Mouse (Mus musculus) stomach, postnatal 0 days (tissue): ENCODE results near the gene Prex1. TPM values are rescaled to one million over a fixed set of nuclear protein-coding genes. Genes with fewer than 3 reads are reported as not detected.

Experiments
- ATAC-seq: fragments of 200-750 bp; cut with Nextera tagmentation; 2 replicates; pipeline ENCODE4 v1.8.0; 2017; ENCODE audit not compliant: low FRiP score, low TSS enrichment
- DNase-seq: peaks from one replicate; pipeline ENCODE4 v3.0.0-alpha.2; 2016; ENCODE audit warnings: low spot score
- H3K27ac ChIP-seq: fragments of 300-500 bp; sonication (generic); replicated peaks from 2 replicates; pipeline ENCODE4 v1.5.1; 2014; ENCODE audit warnings: mild to moderate bottlenecking, control low read depth
- H3K27me3 ChIP-seq: fragments of 300-500 bp; sonication (generic); 2 replicates; pipeline ENCODE4 v1.6.1; 2014; ENCODE audit warnings: low read length; ENCODE audit not compliant: control insufficient read depth, insufficient read depth
- H3K36me3 ChIP-seq: fragments of 300-500 bp; sonication (generic); 2 replicates; pipeline ENCODE4 v1.6.1; 2014; ENCODE audit warnings: low read length, mixed read lengths; ENCODE audit not compliant: control insufficient read depth, insufficient read depth
- H3K4me1 ChIP-seq: fragments of 300-500 bp; sonication (generic); replicated peaks from 2 replicates; pipeline ENCODE4 v1.6.1; 2014; ENCODE audit warnings: antibody characterized with exemption; ENCODE audit not compliant: control insufficient read depth, insufficient read depth
- H3K4me2 ChIP-seq: fragments of 300-500 bp; sonication (generic); replicated peaks from 2 replicates; pipeline ENCODE4 v1.6.1; 2014; ENCODE audit warnings: low read depth, mild to moderate bottlenecking, control low read depth, moderate library complexity
- H3K4me3 ChIP-seq: fragments of 300-500 bp; sonication (generic); 2 replicates; pipeline ENCODE4 v1.5.1; 2014; ENCODE audit warnings: low read depth, low read length, control low read depth
- H3K9ac ChIP-seq: fragments of 300-500 bp; sonication (generic); 2 replicates; pipeline ENCODE4 v1.6.1; 2014; ENCODE audit warnings: mild to moderate bottlenecking, low read length, control low read depth, mixed read lengths
- H3K9me3 ChIP-seq: fragments of 300-500 bp; sonication (generic); 2 replicates; pipeline ENCODE4 v1.6.1; 2016; ENCODE audit warnings: low read length; ENCODE audit not compliant: control insufficient read depth
- CTCF ChIP-seq: IDR thresholded peaks from 2 replicates; pipeline ENCODE4 v1.5.1; 2016; ENCODE audit warnings: antibody characterized with exemption, low read depth, mild to moderate bottlenecking, moderate library complexity
- EP300 ChIP-seq: optimal IDR thresholded peaks from 2 replicates; pipeline ENCODE3; 2016; ENCODE audit warnings: antibody characterized with exemption
- WGBS: fragments of 180-500 bp; shearing (Covaris S2); extraction: QIAGEN DNeasy Blood & Tissue Kit; methylation state at CpG from one replicate; pipeline ENCODE4 v1.1.7; 2014; 5-methylcytosine and 5-hydroxymethylcytosine counted together
- polyA plus RNA-seq: library from polyadenylated mRNA; unstranded; fragments of >200 nt; fragmentation: Nextera tagmentation; extraction: Ambion mirVana; gene quantifications from 2 replicates; pipeline ENCODE4 v1.2.1, GENCODE M21; 2015

The Prex1 gene
- polyA plus RNA-seq, 1 experiment from 2014 or later = 12.0 TPM

DNA sequence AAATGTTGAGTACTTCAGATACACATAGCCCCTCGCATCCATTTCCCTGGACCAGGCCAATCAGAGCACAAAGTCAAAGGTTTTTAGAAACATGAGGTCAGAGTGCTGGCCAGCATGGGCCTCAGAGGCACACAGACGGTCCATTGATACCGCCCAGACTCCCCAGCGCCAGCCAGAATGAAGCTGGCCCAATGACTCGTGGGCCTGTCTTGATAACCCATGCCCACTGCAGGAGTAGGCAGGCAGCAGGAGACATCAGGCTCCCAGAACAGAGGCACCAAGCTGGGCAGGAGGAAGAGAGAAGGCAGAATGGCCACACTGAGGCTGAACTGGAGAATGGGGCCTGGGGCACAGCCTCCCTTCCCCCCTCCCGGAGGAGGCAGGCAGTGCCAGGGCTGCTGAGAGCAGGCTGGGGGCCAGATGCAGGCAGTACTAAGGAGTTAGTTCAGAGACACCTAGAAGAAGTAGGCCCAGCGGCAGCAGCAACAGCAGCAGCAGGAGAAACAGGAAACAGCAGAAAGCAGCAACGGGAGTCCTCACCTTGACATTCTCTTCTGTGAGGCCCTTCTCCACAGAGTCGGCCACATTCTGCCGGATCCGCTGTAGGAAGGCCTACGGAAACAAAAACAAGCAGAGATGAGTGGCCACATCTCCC, 67.1 kb downstream of the Prex1 start:
- no peak for ATAC-seq
- 67% methylated on average over 12 of the region's 12 CpGs for WGBS
- Histone ChIP-seq H3K4me3 (no peak overlapping the region), H3K27ac (no peak overlapping the region), H3K27me3 (no peaks in the 10 kb centered on the region), H3K9ac (no peak overlapping the region), H3K36me3 (no peaks in the 10 kb centered on the region), H3K4me2 (no peak overlapping the region), H3K4me1 (no peaks in the 10 kb centered on the region), H3K9me3 (no peaks in the 10 kb centered on the region)
- DNase-seq = no peak
- TF ChIP-seq CTCF (no peak), EP300 (no peak)

- Histone ChIP-seq H3K4me3 (no peak overlapping the region), H3K4me1 (no peaks in the 10 kb centered on the region), H3K9ac (no peak overlapping the region), H3K27ac (no peak overlapping the region), H3K27me3 (no peaks in the 10 kb centered on the region), H3K4me2 (no peak overlapping the region), H3K9me3 (no peaks in the 10 kb centered on the region), H3K36me3 (no peaks in the 10 kb centered on the region)
- WGBS = 78% methylated on average over 11 of the region's 11 CpGs
- no peak for DNase-seq
- TF ChIP-seq CTCF (no peak), EP300 (no peak)
- no peak for ATAC-seq
These were observed 68.8 kb downstream of the Prex1 start for GRCm38 (mm10) chr2:166644816-166645215.

DNA sequence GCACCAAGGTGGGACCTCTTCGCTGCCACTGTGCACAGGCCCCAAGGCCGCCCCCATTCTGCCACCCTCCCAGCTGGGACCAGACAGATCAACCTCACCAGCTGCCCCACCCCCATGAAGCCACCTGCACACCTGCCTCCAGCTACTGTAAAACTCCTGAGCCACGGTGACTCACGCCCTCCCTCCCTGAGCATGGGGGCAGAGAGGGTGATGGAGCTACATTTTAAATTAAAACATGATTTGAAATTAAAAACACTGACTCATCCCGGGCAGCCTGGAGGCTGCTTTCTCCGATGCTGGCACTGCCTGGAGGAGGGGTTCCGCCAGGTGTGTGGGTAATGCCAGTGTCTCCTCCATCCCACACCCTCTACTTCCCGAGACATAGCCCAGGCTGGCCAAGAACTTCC, 71.0 kb downstream of the Prex1 start:
- 78% methylated on average over 8 of the region's 8 CpGs for WGBS
- no peak for ATAC-seq

GRCm38 (mm10) chr2:166639750-166640149, 73.9 kb downstream of the Prex1 start:
- Histone ChIP-seq H3K4me1 (no peaks in the 10 kb centered on the region; the same call in 1 of the 2 replicates), H3K27ac (no peak overlapping the region), H3K36me3 (no peaks in the 10 kb centered on the region), H3K9me3 (no peaks in the 10 kb centered on the region), H3K27me3 (no peaks in the 10 kb centered on the region), H3K4me3 (no peak overlapping the region), H3K9ac (no peak overlapping the region), H3K4me2 (no peak overlapping the region)
- ATAC-seq (no peak), DNase-seq (no peak)
- 89% methylated on average over 5 of the region's 5 CpGs for WGBS
- TF ChIP-seq CTCF = no peak
- no peak for TF ChIP-seq EP300

More for the DNA sequence above, 71.0 kb downstream of the Prex1 start:
- TF ChIP-seq EP300 (no peak), CTCF (no peak)
- no peak overlapping the region for H3K27ac ChIP-seq
- no peaks in the 10 kb centered on the region for H3K36me3 ChIP-seq
- no peak overlapping the region for H3K9ac ChIP-seq
- no peak overlapping the region for H3K4me3 ChIP-seq
- no peak for DNase-seq
- no peaks in the 10 kb centered on the region for H3K9me3 ChIP-seq
- H3K4me1 ChIP-seq = no peaks in the 10 kb centered on the region; the same call in 1 of the 2 replicates
- no peak overlapping the region for H3K4me2 ChIP-seq
- H3K27me3 ChIP-seq = no peaks in the 10 kb centered on the region

DNA sequence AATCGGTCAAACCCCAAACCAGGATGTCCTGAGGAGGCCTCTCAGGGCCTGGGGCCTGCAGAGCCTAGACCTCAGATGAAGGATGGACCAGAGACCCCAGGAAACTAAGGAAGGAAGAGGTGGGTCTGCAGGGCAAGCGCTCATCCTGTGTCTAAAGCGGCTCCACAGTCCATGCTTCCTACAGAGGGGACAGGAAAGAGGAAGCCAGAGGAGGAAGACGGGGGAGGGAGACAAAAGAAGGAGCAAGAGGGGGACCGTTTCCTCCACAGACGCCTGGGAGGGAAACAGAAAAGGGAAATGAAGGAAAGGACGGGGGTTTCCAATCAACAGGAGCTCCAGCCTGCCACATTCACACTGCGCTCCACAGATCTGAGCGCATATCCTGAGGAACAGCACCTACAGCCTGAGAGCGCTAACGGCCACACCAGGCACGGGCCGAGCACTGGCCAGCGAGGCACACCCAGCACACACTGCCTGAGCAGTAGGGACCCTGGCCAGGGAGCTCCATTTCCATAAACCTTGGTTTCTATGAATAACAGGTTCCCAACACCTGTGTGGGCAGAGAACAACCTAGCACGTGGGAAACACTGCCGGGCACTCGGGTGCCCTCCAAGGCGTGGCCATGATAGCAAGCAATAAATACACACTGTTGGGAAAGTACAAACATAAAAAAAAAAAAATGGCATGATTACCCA, 74.5 kb downstream of the Prex1 start:
- Histone ChIP-seq H3K9ac (no peak overlapping the region), H3K36me3 (no peaks in the 10 kb centered on the region), H3K4me2 (no peak overlapping the region), H3K27me3 (no peaks in the 10 kb centered on the region), H3K4me1 (no peaks in the 10 kb centered on the region; the same call in 1 of the 2 replicates), H3K9me3 (no peaks in the 10 kb centered on the region), H3K27ac (no peak overlapping the region), H3K4me3 (no peak overlapping the region)
- peak; percentile 70 for ATAC-seq
- DNase-seq = peak; percentile 66
- 60% methylated on average over 18 of the region's 18 CpGs for WGBS
- TF ChIP-seq CTCF (no peak), EP300 (no peak)
